Mouse (Mus musculus): Measurements from ENCODE around the gene Ss18l1. TPM values are rescaled to one million over a fixed set of nuclear protein-coding genes. Genes with fewer than 3 reads are reported as not detected.

Gene Ss18l1
- polyA plus RNA-seq, 1 experiment from 2014 or later: 3.9 TPM

DNA sequence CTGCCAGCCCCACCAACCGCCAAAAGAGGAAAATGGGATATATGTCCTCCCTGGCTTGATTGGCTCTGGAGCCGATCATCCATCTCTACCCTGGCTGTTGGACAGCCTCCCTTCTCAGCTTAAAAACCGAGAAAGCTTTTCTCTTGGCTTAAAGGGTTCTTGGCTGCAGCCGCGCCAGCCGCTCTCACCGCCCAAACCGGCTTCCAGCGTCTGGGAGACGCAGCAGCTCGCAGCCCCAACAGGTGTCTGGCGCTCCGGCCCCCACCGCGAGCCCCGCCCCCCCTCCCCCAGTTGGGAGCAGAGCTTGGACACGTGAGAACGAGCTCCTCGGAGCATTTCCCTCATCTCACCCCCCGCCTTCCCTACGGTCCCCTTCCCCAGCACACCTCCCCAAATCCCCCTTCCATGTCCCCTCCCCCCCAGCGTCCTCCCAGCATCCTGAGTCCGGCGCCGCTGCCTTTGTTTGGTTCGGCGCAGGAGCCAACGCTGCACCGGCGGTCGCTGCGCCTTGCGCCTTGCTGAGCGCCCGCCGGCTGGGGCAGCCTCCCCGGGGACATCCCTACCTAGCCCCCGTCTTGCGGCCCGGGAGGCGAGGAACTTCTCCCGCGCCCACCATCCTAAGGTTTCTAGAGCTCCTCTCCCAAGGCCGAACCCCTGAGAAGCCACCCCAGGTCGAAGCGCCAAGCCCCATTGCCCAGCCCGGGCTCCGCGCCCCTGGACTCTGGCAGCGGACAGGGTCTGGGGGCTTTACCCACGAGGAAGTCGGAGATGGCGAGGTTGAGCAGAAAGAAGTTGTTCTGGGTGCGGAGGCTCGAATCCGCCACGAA is 61.1 kb downstream of the Ss18l1 start:
- H3K4me1 ChIP-seq (replicated peaks; ENCODE audit: insufficient read depth, low read length): peaks cover 6% of the 10 kb centered on the region
- H3K9me3 ChIP-seq (replicated peaks; ENCODE audit: low read length): no peaks in the 10 kb centered on the region
- ATAC-seq (replicated peaks; ENCODE audit: low FRiP score, low read depth) (no peak), DNase-seq (ENCODE audit: low spot score) (no peak)
- H3K27me3 ChIP-seq (ENCODE audit: insufficient read depth, low read length): peaks cover 55% of the 10 kb centered on the region
- H3K36me3 ChIP-seq (ENCODE audit: insufficient read depth, low read length): no peaks in the 10 kb centered on the region
- no peak for TF ChIP-seq CTCF (IDR thresholded peaks at IDR 0.05; ENCODE audit: low read depth)
- 1% methylated on average over 52 of the region's 57 CpGs for WGBS
- H3K4me2 ChIP-seq (ENCODE audit: low read length): peak overlapping the region; percentile 86
- H3K27ac ChIP-seq: no peak overlapping the region
- no peak overlapping the region for H3K9ac ChIP-seq (ENCODE audit: low read depth, low read length)
- peak overlapping the region; percentile 48 for H3K4me3 ChIP-seq (replicated peaks; ENCODE audit: low read depth, low read length)

DNA sequence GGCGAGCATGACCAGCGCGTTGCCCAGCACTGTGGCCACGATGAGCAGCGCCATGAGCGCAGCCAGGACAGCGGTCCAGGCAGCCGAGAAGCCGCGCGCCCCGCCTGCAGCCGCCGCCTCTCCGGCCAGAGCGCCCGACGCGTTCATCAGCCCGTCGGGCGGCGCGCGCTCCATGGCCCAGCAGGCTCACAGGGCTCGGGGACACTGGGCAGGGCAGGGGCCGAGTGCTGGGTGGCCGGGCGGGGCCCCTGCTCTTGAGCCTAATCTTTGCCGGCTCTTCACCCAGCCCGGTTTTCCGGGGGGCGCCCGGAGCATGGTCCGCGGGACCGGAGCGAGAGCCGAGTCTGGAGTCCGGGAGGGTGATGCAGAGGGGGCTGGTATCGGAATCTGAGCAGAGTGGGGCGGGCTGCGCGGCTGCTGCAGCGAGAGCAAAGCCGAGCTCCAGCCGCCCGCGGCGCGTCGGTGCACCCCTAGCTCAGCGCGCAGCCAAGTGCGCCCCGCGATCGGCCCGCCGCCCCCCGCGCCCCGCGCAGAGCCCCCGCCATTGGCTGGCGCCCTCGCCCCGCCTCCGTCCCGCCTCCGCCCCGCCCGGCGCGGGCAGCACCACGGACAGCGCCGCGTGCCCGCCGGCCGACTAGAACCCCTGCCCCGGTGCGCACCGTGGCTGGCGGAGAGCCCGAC is 61.8 kb downstream of the Ss18l1 start, which contains the start of gene Hrh3:
Gene Hrh3 (minus strand): TSS at position 511 of the 681 bp plus-strand sequence.
- Histone ChIP-seq H3K9me3 (replicated peaks; ENCODE audit: low read length) (no peaks in the 10 kb centered on the region), H3K36me3 (ENCODE audit: insufficient read depth, low read length) (no peaks in the 10 kb centered on the region), H3K9ac (ENCODE audit: low read depth, low read length) (no peak within 1 kb of the TSS), H3K27me3 (ENCODE audit: insufficient read depth, low read length) (peaks cover 55% of the 10 kb centered on the region), H3K4me2 (ENCODE audit: low read length) (peak within 1 kb of the TSS; percentile 86), H3K4me1 (replicated peaks; ENCODE audit: insufficient read depth, low read length) (peaks cover 6% of the 10 kb centered on the region), H3K27ac (no peak within 1 kb of the TSS), H3K4me3 (replicated peaks; ENCODE audit: low read depth, low read length) (peak within 1 kb of the TSS; percentile 48)
- DNase-seq (ENCODE audit: low spot score) (peak; percentile 71), ATAC-seq (replicated peaks; ENCODE audit: low FRiP score, low read depth) (peak; percentile 76)
- TF ChIP-seq CTCF (IDR thresholded peaks at IDR 0.05; ENCODE audit: low read depth): no peak
- WGBS: under 1% methylated on average over 66 of the region's 87 CpGs

DNA sequence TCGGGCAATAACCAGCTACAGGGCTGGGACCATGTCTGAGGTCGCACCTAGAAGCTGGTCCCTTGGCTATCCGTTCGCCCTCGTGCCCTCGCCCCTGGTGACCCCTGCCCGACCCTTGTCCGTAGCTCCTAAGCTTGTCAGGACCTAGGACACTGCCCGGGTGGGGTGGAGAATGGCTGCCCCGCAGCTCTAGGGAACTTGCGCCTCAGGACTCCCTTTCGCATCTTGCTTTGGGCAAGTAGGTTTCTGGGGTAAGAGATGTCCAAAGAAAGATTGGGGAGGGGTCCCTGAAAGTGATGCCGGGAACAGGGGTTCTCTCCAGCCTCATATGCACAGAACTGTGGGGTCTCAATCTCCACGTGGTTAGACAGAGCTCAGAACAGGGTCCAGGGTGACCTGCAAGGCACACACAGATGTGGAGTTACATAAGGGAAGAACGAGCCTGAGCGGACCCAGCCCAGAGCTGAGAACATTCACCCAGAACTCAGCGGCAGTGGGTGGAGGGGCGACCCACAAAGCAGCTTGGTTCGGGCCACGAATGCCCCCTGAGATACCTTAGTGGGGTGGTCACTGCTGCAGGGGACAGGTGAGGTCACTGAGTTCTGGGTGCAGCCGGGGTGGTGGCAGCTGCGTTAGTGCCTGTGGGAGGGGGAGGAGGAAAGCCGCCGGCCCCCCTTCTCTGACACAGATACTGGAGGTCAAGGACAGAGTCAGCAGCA is 62.5 kb downstream of the Ss18l1 start:
- H3K27me3 ChIP-seq (ENCODE audit: insufficient read depth, low read length): peaks cover 55% of the 10 kb centered on the region
- DNase-seq (ENCODE audit: low spot score) (no peak), ATAC-seq (replicated peaks; ENCODE audit: low FRiP score, low read depth) (no peak)
- no peaks in the 10 kb centered on the region for H3K36me3 ChIP-seq (ENCODE audit: insufficient read depth, low read length)
- H3K27ac ChIP-seq: no peak overlapping the region
- peak overlapping the region; percentile 86 for H3K4me2 ChIP-seq (ENCODE audit: low read length)
- no peak overlapping the region for H3K9ac ChIP-seq (ENCODE audit: low read depth, low read length)
- TF ChIP-seq CTCF (IDR thresholded peaks at IDR 0.05; ENCODE audit: low read depth): no peak
- 8% methylated on average over 24 of the region's 24 CpGs for WGBS
- peak overlapping the region; percentile 48 for H3K4me3 ChIP-seq (replicated peaks; ENCODE audit: low read depth, low read length)
- H3K9me3 ChIP-seq (replicated peaks; ENCODE audit: low read length): no peaks in the 10 kb centered on the region
- peaks cover 6% of the 10 kb centered on the region for H3K4me1 ChIP-seq (replicated peaks; ENCODE audit: insufficient read depth, low read length)

DNA sequence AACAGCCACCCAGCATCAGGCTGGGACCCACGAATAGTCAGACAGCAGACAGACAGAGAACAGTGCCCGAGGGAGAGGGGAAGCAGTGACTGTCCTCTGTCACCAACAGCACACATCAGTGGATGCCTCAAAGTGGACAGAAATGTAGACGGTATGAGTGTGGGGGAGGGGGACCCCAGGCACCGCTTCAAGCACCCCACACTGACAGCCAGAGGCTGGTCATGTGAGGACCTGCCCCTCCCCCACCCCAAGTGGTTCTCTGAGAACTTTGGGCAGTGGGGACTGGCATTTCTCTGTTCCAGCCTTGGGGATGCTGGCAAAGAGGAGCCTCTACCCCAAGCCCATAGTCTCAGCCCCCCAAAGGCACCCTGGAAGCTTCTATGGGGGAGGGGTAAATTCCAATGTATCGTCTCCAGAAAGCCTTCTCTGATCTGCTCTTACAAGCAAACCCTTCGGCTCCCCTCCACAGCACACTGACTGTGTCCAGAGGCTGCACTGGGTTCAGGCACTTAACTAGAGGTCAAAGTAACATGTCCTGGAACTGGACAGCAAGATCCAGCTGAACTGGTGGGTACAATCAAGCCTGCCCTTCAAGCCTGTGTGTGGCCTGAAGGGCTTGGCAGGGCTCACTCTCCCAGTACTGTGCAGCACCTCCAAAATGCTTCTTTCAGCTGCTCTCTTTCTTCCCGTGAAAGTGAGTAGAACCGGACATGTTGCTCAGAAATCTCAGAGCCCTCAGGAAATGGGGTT is 63.3 kb downstream of the Ss18l1 start:
- Histone ChIP-seq H3K9me3 (replicated peaks; ENCODE audit: low read length) (no peaks in the 10 kb centered on the region), H3K4me3 (replicated peaks; ENCODE audit: low read depth, low read length) (no peak overlapping the region), H3K4me2 (ENCODE audit: low read length) (no peak overlapping the region), H3K27ac (no peak overlapping the region), H3K36me3 (ENCODE audit: insufficient read depth, low read length) (no peaks in the 10 kb centered on the region), H3K9ac (ENCODE audit: low read depth, low read length) (no peak overlapping the region), H3K27me3 (ENCODE audit: insufficient read depth, low read length) (peaks cover 48% of the 10 kb centered on the region), H3K4me1 (replicated peaks; ENCODE audit: insufficient read depth, low read length) (peaks cover 6% of the 10 kb centered on the region)
- 30% methylated on average over 8 of the region's 8 CpGs for WGBS
- no peak for ATAC-seq (replicated peaks; ENCODE audit: low FRiP score, low read depth)
- TF ChIP-seq CTCF (IDR thresholded peaks at IDR 0.05; ENCODE audit: low read depth): no peak
- no peak for DNase-seq (ENCODE audit: low spot score)

DNA sequence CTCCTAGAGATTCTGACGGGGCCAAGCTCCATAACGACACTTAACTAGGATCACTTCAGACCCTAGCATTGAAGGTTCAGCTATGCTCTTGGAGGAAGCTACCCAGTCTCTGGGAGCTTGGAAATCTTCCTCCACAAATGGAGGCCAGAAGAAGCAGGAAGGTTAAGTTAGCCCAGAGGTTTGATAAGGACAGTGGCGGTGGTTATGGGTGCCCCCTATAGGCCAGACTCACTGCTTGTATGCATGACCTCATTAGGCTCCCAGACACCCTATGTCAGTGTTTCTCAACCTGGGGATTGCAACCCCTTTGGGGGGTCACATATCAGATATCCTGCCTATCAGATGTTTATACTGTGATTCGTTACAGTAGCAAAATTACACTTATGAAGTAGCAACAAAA is 64.8 kb downstream of the Ss18l1 start:
- H3K9me3 ChIP-seq (replicated peaks; ENCODE audit: low read length): no peaks in the 10 kb centered on the region
- H3K27ac ChIP-seq: no peak overlapping the region
- no peak overlapping the region for H3K4me2 ChIP-seq (ENCODE audit: low read length)
- no peak for ATAC-seq (replicated peaks; ENCODE audit: low FRiP score, low read depth)
- no peaks in the 10 kb centered on the region for H3K36me3 ChIP-seq (ENCODE audit: insufficient read depth, low read length)
- H3K4me1 ChIP-seq (replicated peaks; ENCODE audit: insufficient read depth, low read length): peaks cover 6% of the 10 kb centered on the region
- TF ChIP-seq CTCF (IDR thresholded peaks at IDR 0.05; ENCODE audit: low read depth): peak; percentile 48; the same call in 1 of the 2 replicates
- H3K4me3 ChIP-seq (replicated peaks; ENCODE audit: low read depth, low read length): no peak overlapping the region
- DNase-seq (ENCODE audit: low spot score): no peak
- peaks cover 34% of the 10 kb centered on the region for H3K27me3 ChIP-seq (ENCODE audit: insufficient read depth, low read length)
- WGBS: 63% methylated on average over 4 of the region's 4 CpGs
- H3K9ac ChIP-seq (ENCODE audit: low read depth, low read length): no peak overlapping the region

All from kidney, postnatal 0 days (tissue).